8 mouse cellular contexts compared by ENCODE assay signal in the genomic region with DNA sequence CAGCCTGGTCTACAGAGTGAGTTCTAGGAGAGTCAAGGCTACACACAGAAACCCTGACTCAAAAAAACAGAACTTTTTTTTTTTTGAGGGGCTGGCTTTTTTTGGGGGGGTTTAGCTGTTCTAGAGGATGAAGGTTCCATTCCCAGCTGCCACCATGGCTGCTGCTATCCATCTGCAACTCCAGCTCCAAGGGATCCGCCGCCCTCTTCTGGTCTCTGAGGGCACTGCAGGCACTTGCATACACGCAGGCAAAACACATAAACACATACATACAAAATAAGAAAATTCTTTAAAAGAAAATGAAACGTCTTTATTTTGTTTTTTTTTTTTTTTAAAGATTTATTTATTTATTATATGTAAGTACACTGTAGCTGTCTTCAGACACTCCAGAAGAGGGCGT. TPM values are rescaled to one million over a fixed set of nuclear protein-coding genes. Genes with fewer than 3 reads are reported as not detected.
DNase-seq lines count a peak whose midpoint lies in the region; ATAC-seq and TF ChIP-seq lines count a peak whose summit lies in the region.
"Had no signal": no experiment of that assay in that cellular context is flagged by ENCODE, and none has a peak within 500 bp of the region (broad histone marks: within the 10 kb centered on the region; RNA-seq: fewer than 3 reads in every experiment).

No protein-coding gene starts in this region.

- H3K9ac ChIP-seq in kidney, embryonic 14.5 days (ENCODE audit: low read depth, low read length): no peak overlapping the region
- no peak overlapping the region for H3K9ac ChIP-seq in lung, embryonic 14.5 days
- H3K9ac ChIP-seq: lung, embryonic 15.5 days had no signal

- TF ChIP-seq CTCF in lung, embryonic 14.5 days (IDR thresholded peaks at IDR 0.05; ENCODE audit: low read depth): peak; percentile 59
- TF ChIP-seq CTCF in testis, adult 2 months (IDR thresholded peaks at IDR 0.05; ENCODE audit: control insufficient read depth, insufficient read depth, insufficient replicate concordance, low read depth, low read length): peak; percentile 81; the same call in 1 of the 2 replicates

- no peak for TF ChIP-seq POLR2A in testis, adult 2 months (IDR thresholded peaks at IDR 0.05; ENCODE audit: control insufficient read depth, low read depth, low read length)

- H3K4me3 ChIP-seq in kidney, embryonic 14.5 days (ENCODE audit: low read length): no peak overlapping the region
- no peak overlapping the region for H3K4me3 ChIP-seq in embryonic facial prominence, embryonic 10.5 days
- H3K4me3 ChIP-seq in lung, embryonic 14.5 days (ENCODE audit: low read depth, low read length): no peak overlapping the region
- H3K4me3 ChIP-seq in testis, adult 2 months (ENCODE audit: control insufficient read depth, low read depth, low read length): no peak overlapping the region
- H3K4me3 ChIP-seq: lung, embryonic 15.5 days had no signal

- 56% methylated on average over 5 of the region's 5 CpGs for WGBS in kidney, embryonic 14.5 days
- 50% methylated on average over 5 of the region's 5 CpGs for WGBS in embryonic facial prominence, embryonic 10.5 days
- WGBS in lung, embryonic 14.5 days: 38% methylated on average over 4 of the region's 5 CpGs

- ATAC-seq in kidney, embryonic 14.5 days (ENCODE audit: low FRiP score, low TSS enrichment): no peak
- no peak for ATAC-seq in lung, embryonic 14.5 days (ENCODE audit: insufficient read depth)

- H3K27ac ChIP-seq in kidney, embryonic 14.5 days (ENCODE audit: low read depth, low read length): no peak overlapping the region
- H3K27ac ChIP-seq in embryonic facial prominence, embryonic 10.5 days (replicated peaks): no peak overlapping the region
- H3K27ac ChIP-seq in lung, embryonic 14.5 days (ENCODE audit: low read depth): no peak overlapping the region
- H3K27ac ChIP-seq in testis, adult 2 months (ENCODE audit: control insufficient read depth, insufficient read depth, low read depth, low read length): no peak overlapping the region

- H3K27me3 ChIP-seq in kidney, embryonic 14.5 days (ENCODE audit: control insufficient read depth, insufficient read depth, low read length): no peaks in the 10 kb centered on the region
- H3K27me3 ChIP-seq in embryonic facial prominence, embryonic 10.5 days (replicated peaks; ENCODE audit: low read depth, poor library complexity, severe bottlenecking): no peaks in the 10 kb centered on the region
- H3K27me3 ChIP-seq in lung, embryonic 14.5 days (ENCODE audit: insufficient read depth, low read length): no peaks in the 10 kb centered on the region
- no peaks in the 10 kb centered on the region for H3K27me3 ChIP-seq in testis, adult 2 months (ENCODE audit: control insufficient read depth, insufficient read depth, low read length)
- H3K27me3 ChIP-seq: lung, embryonic 15.5 days had no signal

- no peaks in the 10 kb centered on the region for H3K4me1 ChIP-seq in kidney, embryonic 14.5 days (ENCODE audit: control insufficient read depth, insufficient read depth, low read length)
- no peaks in the 10 kb centered on the region for H3K4me1 ChIP-seq in embryonic facial prominence, embryonic 10.5 days
- no peaks in the 10 kb centered on the region for H3K4me1 ChIP-seq in lung, embryonic 14.5 days (ENCODE audit: insufficient read depth)
- H3K4me1 ChIP-seq in testis, adult 2 months (ENCODE audit: control insufficient read depth, insufficient read depth, low read length): no peaks in the 10 kb centered on the region; the same call in 1 of the 2 replicates

- DNase-seq in kidney, adult 11 months: peak; percentile 43
- DNase-seq in CD4-positive helper T cell, adult 2 months (ENCODE audit: low read depth, low spot score): peak; percentile 47
- peak; percentile 79 for DNase-seq in NIH3T3 (ENCODE audit: low read depth)
- peak; percentile 51 for DNase-seq in embryonic facial prominence, embryonic 10.5 days (ENCODE audit: low spot score)
- DNase-seq in lung, embryonic 14.5 days: peak; percentile 65

- H3K9me3 ChIP-seq in kidney, embryonic 14.5 days (ENCODE audit: control insufficient read depth, low read length): no peaks in the 10 kb centered on the region
- no peaks in the 10 kb centered on the region for H3K9me3 ChIP-seq in embryonic facial prominence, embryonic 10.5 days
- no peaks in the 10 kb centered on the region for H3K9me3 ChIP-seq in lung, embryonic 14.5 days (ENCODE audit: low read depth, low read length)
- H3K9me3 ChIP-seq: lung, embryonic 15.5 days had no signal

- no peak overlapping the region for H3K4me2 ChIP-seq in kidney, embryonic 14.5 days (replicated peaks; ENCODE audit: low read depth, low read length)
- H3K4me2 ChIP-seq in lung, embryonic 14.5 days: no peak overlapping the region
- H3K4me2 ChIP-seq: lung, embryonic 15.5 days had no signal

- no peaks in the 10 kb centered on the region for H3K36me3 ChIP-seq in kidney, embryonic 14.5 days (ENCODE audit: control insufficient read depth, insufficient read depth, low read length)
- H3K36me3 ChIP-seq in embryonic facial prominence, embryonic 10.5 days (replicated peaks): no peaks in the 10 kb centered on the region
- no peaks in the 10 kb centered on the region for H3K36me3 ChIP-seq in lung, embryonic 14.5 days (ENCODE audit: insufficient read depth)
- no peaks in the 10 kb centered on the region for H3K36me3 ChIP-seq in testis, adult 2 months (ENCODE audit: control insufficient read depth, insufficient read depth, low read length)
- H3K36me3 ChIP-seq: lung, embryonic 15.5 days had no signal

RNA-seq across cellular contexts. Expression of gene Eif4h, which starts 11.6 kb away (rescaled TPM):
- polyA plus RNA-seq in kidney, embryonic 14.5 days (2014; fragmentation: Nextera tagmentation; extraction: Ambion mirVana): 463 and 491 TPM in 2 replicates
- 593 and 603 TPM in 2 replicates for polyA plus RNA-seq in embryonic facial prominence, embryonic 10.5 days (2016; fragmentation: Nextera tagmentation; extraction: Ambion mirVana)
- polyA plus RNA-seq in lung, embryonic 14.5 days (2014; fragmentation: Nextera tagmentation; extraction: Ambion mirVana): 557 and 559 TPM in 2 replicates
- polyA plus RNA-seq in testis, adult 2 months (2012; rRNA removed): 177 and 183 TPM in 2 replicates

RNA-seq across cellular contexts. Expression of gene Lat2, which starts 36.1 kb away (rescaled TPM):
- 1.8 and 2.2 TPM in 2 replicates for polyA plus RNA-seq in kidney, embryonic 14.5 days (2014; fragmentation: Nextera tagmentation; extraction: Ambion mirVana)
- 3.4 and 3.7 TPM in 2 replicates for polyA plus RNA-seq in embryonic facial prominence, embryonic 10.5 days (2016; fragmentation: Nextera tagmentation; extraction: Ambion mirVana)
- 2.1 and 2.9 TPM in 2 replicates for polyA plus RNA-seq in lung, embryonic 14.5 days (2014; fragmentation: Nextera tagmentation; extraction: Ambion mirVana)
- polyA plus RNA-seq in testis, adult 2 months (2012; rRNA removed): 8.0 and 8.3 TPM in 2 replicates

RNA-seq across cellular contexts. Expression of gene Limk1, which starts 37.5 kb away (rescaled TPM):
- polyA plus RNA-seq in kidney, embryonic 14.5 days (2014; fragmentation: Nextera tagmentation; extraction: Ambion mirVana): 6.7 and 9.1 TPM in 2 replicates
- 5.7 and 5.9 TPM in 2 replicates for polyA plus RNA-seq in embryonic facial prominence, embryonic 10.5 days (2016; fragmentation: Nextera tagmentation; extraction: Ambion mirVana)
- polyA plus RNA-seq in lung, embryonic 14.5 days (2014; fragmentation: Nextera tagmentation; extraction: Ambion mirVana): 8.2 and 10.0 TPM in 2 replicates
- polyA plus RNA-seq in testis, adult 2 months (2012; rRNA removed): 16.3 and 19.5 TPM in 2 replicates
